Mouse (Mus musculus): Measurements from ENCODE around the gene Areg. TPM values are rescaled to one million over a fixed set of nuclear protein-coding genes. Genes with fewer than 3 reads are reported as not detected.

The Areg gene
- polyA plus RNA-seq, 1 experiment from 2014 or later = 0.27 TPM

GRCm38 (mm10) chr5:91111019-91111418 lies 28.4 kb upstream of the Areg start:
- H3K36me3 ChIP-seq (ENCODE audit: control insufficient read depth, insufficient read depth, low read length) = no peaks in the 10 kb centered on the region
- no peak overlapping the region for H3K27ac ChIP-seq (replicated peaks in 1 of 2; ENCODE audit: control insufficient read depth in 1 of 2, insufficient read depth in 1 of 2, low read depth in 2 of 2, low read length in 2 of 2)
- no peaks in the 10 kb centered on the region for H3K9me3 ChIP-seq (ENCODE audit: control insufficient read depth, low read length)
- peaks cover 2 to 5% of the 10 kb centered on the region in 2 experiments; a peak in 3 of 4 replicates for H3K4me1 ChIP-seq (ENCODE audit: control insufficient read depth in 2 of 2, insufficient read depth in 2 of 2, low read length in 2 of 2)
- 69% methylated on average over 8 of the region's 8 CpGs for whole genome bisulfite sequencing
- ATAC-seq (ENCODE audit: insufficient number of reproducible peaks, insufficient read depth, low FRiP score, low read depth) = no peak
- no peak overlapping the region for H3K9ac ChIP-seq (ENCODE audit: low read length)
- H3K4me2 ChIP-seq (ENCODE audit: low read length) = no peak overlapping the region
- H3K4me3 ChIP-seq (ENCODE audit: control insufficient read depth in 1 of 2, insufficient read depth in 1 of 2, low read depth in 1 of 2, low read length in 2 of 2) = no peak overlapping the region
- H3K27me3 ChIP-seq (ENCODE audit: control insufficient read depth, insufficient read depth, low read length) = no peaks in the 10 kb centered on the region

- Histone ChIP-seq H3K4me2 (ENCODE audit: low read length) (no peak overlapping the region), H3K9me3 (ENCODE audit: control insufficient read depth, low read length) (no peaks in the 10 kb centered on the region), H3K27ac (replicated peaks in 1 of 2; ENCODE audit: control insufficient read depth in 1 of 2, insufficient read depth in 1 of 2, low read depth in 2 of 2, low read length in 2 of 2) (no peak overlapping the region), H3K36me3 (ENCODE audit: control insufficient read depth, insufficient read depth, low read length) (no peaks in the 10 kb centered on the region), H3K4me3 (ENCODE audit: control insufficient read depth in 1 of 2, insufficient read depth in 1 of 2, low read depth in 1 of 2, low read length in 2 of 2) (no peak overlapping the region), H3K27me3 (ENCODE audit: control insufficient read depth, insufficient read depth, low read length) (no peaks in the 10 kb centered on the region), H3K9ac (ENCODE audit: low read length) (no peak overlapping the region), H3K4me1 (ENCODE audit: control insufficient read depth in 2 of 2, insufficient read depth in 2 of 2, low read length in 2 of 2) (peaks cover 2 to 5% of the 10 kb centered on the region in 2 experiments; a peak in 3 of 4 replicates)
- WGBS = 83% methylated on average over 2 of the region's 2 CpGs
- ATAC-seq (ENCODE audit: insufficient number of reproducible peaks, insufficient read depth, low FRiP score, low read depth) = no peak
Measured at GRCm38 (mm10) chr5:91113967-91114366, 25.4 kb upstream of the Areg start.

- WGBS = 74% methylated on average over 1 of the region's 1 CpGs
- Histone ChIP-seq H3K4me2 (ENCODE audit: low read length) (no peak overlapping the region), H3K4me3 (ENCODE audit: control insufficient read depth in 1 of 2, insufficient read depth in 1 of 2, low read depth in 1 of 2, low read length in 2 of 2) (no peak overlapping the region), H3K4me1 (ENCODE audit: control insufficient read depth in 2 of 2, insufficient read depth in 2 of 2, low read length in 2 of 2) (peaks cover 2 to 5% of the 10 kb centered on the region in 2 experiments; a peak in 3 of 4 replicates), H3K27ac (replicated peaks in 1 of 2; ENCODE audit: control insufficient read depth in 1 of 2, insufficient read depth in 1 of 2, low read depth in 2 of 2, low read length in 2 of 2) (no peak overlapping the region), H3K36me3 (ENCODE audit: control insufficient read depth, insufficient read depth, low read length) (no peaks in the 10 kb centered on the region), H3K9ac (ENCODE audit: low read length) (no peak overlapping the region), H3K27me3 (ENCODE audit: control insufficient read depth, insufficient read depth, low read length) (no peaks in the 10 kb centered on the region), H3K9me3 (ENCODE audit: control insufficient read depth, low read length) (no peaks in the 10 kb centered on the region)
- no peak for ATAC-seq (ENCODE audit: insufficient number of reproducible peaks, insufficient read depth, low FRiP score, low read depth)
Measured at GRCm38 (mm10) chr5:91114574-91114973, 24.8 kb upstream of the Areg start.

- H3K4me2 ChIP-seq (ENCODE audit: low read length) = no peak overlapping the region
- H3K9me3 ChIP-seq (ENCODE audit: control insufficient read depth, low read length) = no peaks in the 10 kb centered on the region
- peak overlapping the region; percentile 25 to 51 for H3K27ac ChIP-seq (replicated peaks in 1 of 2; ENCODE audit: control insufficient read depth in 1 of 2, insufficient read depth in 1 of 2, low read depth in 2 of 2, low read length in 2 of 2)
- no peaks in the 10 kb centered on the region for H3K27me3 ChIP-seq (ENCODE audit: control insufficient read depth, insufficient read depth, low read length)
- ATAC-seq (ENCODE audit: insufficient number of reproducible peaks, insufficient read depth, low FRiP score, low read depth) = no peak
- no peak overlapping the region for H3K4me3 ChIP-seq (ENCODE audit: control insufficient read depth in 1 of 2, insufficient read depth in 1 of 2, low read depth in 1 of 2, low read length in 2 of 2)
- no peak overlapping the region for H3K9ac ChIP-seq (ENCODE audit: low read length)
- no peaks in the 10 kb centered on the region for H3K36me3 ChIP-seq (ENCODE audit: control insufficient read depth, insufficient read depth, low read length)
- H3K4me1 ChIP-seq (ENCODE audit: control insufficient read depth in 2 of 2, insufficient read depth in 2 of 2, low read length in 2 of 2) = peaks cover 2 to 9% of the 10 kb centered on the region in 2 experiments
Measured at GRCm38 (mm10) chr5:91118618-91119017, 20.8 kb upstream of the Areg start.

- Histone ChIP-seq H3K4me1 (ENCODE audit: control insufficient read depth in 2 of 2, insufficient read depth in 2 of 2, low read length in 2 of 2) (peaks cover 0 to 4% of the 10 kb centered on the region in 2 experiments; a peak in 1 of 4 replicates), H3K27me3 (ENCODE audit: control insufficient read depth, insufficient read depth, low read length) (no peaks in the 10 kb centered on the region), H3K9me3 (ENCODE audit: control insufficient read depth, low read length) (no peaks in the 10 kb centered on the region), H3K4me2 (ENCODE audit: low read length) (no peak overlapping the region), H3K27ac (replicated peaks in 1 of 2; ENCODE audit: control insufficient read depth in 1 of 2, insufficient read depth in 1 of 2, low read depth in 2 of 2, low read length in 2 of 2) (no peak overlapping the region), H3K9ac (ENCODE audit: low read length) (no peak overlapping the region), H3K4me3 (ENCODE audit: control insufficient read depth in 1 of 2, insufficient read depth in 1 of 2, low read depth in 1 of 2, low read length in 2 of 2) (no peak overlapping the region), H3K36me3 (ENCODE audit: control insufficient read depth, insufficient read depth, low read length) (no peaks in the 10 kb centered on the region)
- ATAC-seq (ENCODE audit: insufficient number of reproducible peaks, insufficient read depth, low FRiP score, low read depth) = no peak
- 57% methylated on average over 4 of the region's 4 CpGs for WGBS
Measured at GRCm38 (mm10) chr5:91123404-91123803, 16.0 kb upstream of the Areg start.

- WGBS = 70% methylated on average over 2 of the region's 2 CpGs
Measured at GRCm38 (mm10) chr5:91124140-91124539, 15.3 kb upstream of the Areg start.

GRCm38 (mm10) chr5:91126623-91127022 lies 12.8 kb upstream of the Areg start:
- Histone ChIP-seq H3K9ac (ENCODE audit: low read length) (no peak overlapping the region), H3K27ac (replicated peaks in 1 of 2; ENCODE audit: control insufficient read depth in 1 of 2, insufficient read depth in 1 of 2, low read depth in 2 of 2, low read length in 2 of 2) (no peak overlapping the region), H3K4me2 (ENCODE audit: low read length) (no peak overlapping the region), H3K9me3 (ENCODE audit: control insufficient read depth, low read length) (no peaks in the 10 kb centered on the region), H3K27me3 (ENCODE audit: control insufficient read depth, insufficient read depth, low read length) (no peaks in the 10 kb centered on the region), H3K4me3 (ENCODE audit: control insufficient read depth in 1 of 2, insufficient read depth in 1 of 2, low read depth in 1 of 2, low read length in 2 of 2) (no peak overlapping the region), H3K36me3 (ENCODE audit: control insufficient read depth, insufficient read depth, low read length) (no peaks in the 10 kb centered on the region), H3K4me1 (ENCODE audit: control insufficient read depth in 2 of 2, insufficient read depth in 2 of 2, low read length in 2 of 2) (peaks cover 0 to under 1% of the 10 kb centered on the region in 2 experiments; a peak in 1 of 4 replicates)
- ATAC-seq (ENCODE audit: insufficient number of reproducible peaks, insufficient read depth, low FRiP score, low read depth) = no peak
- WGBS = 90% methylated on average over 1 of the region's 1 CpGs

More at GRCm38 (mm10) chr5:91124140-91124539, 15.3 kb upstream of the Areg start:
- Histone ChIP-seq H3K9me3 (ENCODE audit: control insufficient read depth, low read length) (no peaks in the 10 kb centered on the region), H3K9ac (ENCODE audit: low read length) (no peak overlapping the region), H3K27ac (replicated peaks in 1 of 2; ENCODE audit: control insufficient read depth in 1 of 2, insufficient read depth in 1 of 2, low read depth in 2 of 2, low read length in 2 of 2) (no peak overlapping the region), H3K36me3 (ENCODE audit: control insufficient read depth, insufficient read depth, low read length) (no peaks in the 10 kb centered on the region), H3K4me3 (ENCODE audit: control insufficient read depth in 1 of 2, insufficient read depth in 1 of 2, low read depth in 1 of 2, low read length in 2 of 2) (no peak overlapping the region), H3K4me1 (ENCODE audit: control insufficient read depth in 2 of 2, insufficient read depth in 2 of 2, low read length in 2 of 2) (peaks cover 0 to 4% of the 10 kb centered on the region in 2 experiments; a peak in 1 of 4 replicates), H3K27me3 (ENCODE audit: control insufficient read depth, insufficient read depth, low read length) (no peaks in the 10 kb centered on the region), H3K4me2 (ENCODE audit: low read length) (no peak overlapping the region)
- no peak for ATAC-seq (ENCODE audit: insufficient number of reproducible peaks, insufficient read depth, low FRiP score, low read depth)

GRCm38 (mm10) chr5:91134961-91135360 lies 4.4 kb upstream of the Areg start:
- peaks cover 0 to 2% of the 10 kb centered on the region in 2 experiments; a peak in 1 of 4 replicates for H3K4me1 ChIP-seq (ENCODE audit: control insufficient read depth in 2 of 2, insufficient read depth in 2 of 2, low read length in 2 of 2)
- WGBS = 0% methylated on average over 1 of the region's 1 CpGs
- ATAC-seq (ENCODE audit: insufficient number of reproducible peaks, insufficient read depth, low FRiP score, low read depth) = no peak
- no peaks in the 10 kb centered on the region for H3K9me3 ChIP-seq (ENCODE audit: control insufficient read depth, low read length)
- no peak overlapping the region for H3K4me3 ChIP-seq (ENCODE audit: control insufficient read depth in 1 of 2, insufficient read depth in 1 of 2, low read depth in 1 of 2, low read length in 2 of 2)
- no peak overlapping the region for H3K27ac ChIP-seq (replicated peaks in 1 of 2; ENCODE audit: control insufficient read depth in 1 of 2, insufficient read depth in 1 of 2, low read depth in 2 of 2, low read length in 2 of 2)
- no peak overlapping the region for H3K9ac ChIP-seq (ENCODE audit: low read length)
- H3K4me2 ChIP-seq (ENCODE audit: low read length) = no peak overlapping the region
- peaks cover under 1% of the 10 kb centered on the region; the same call in 1 of the 2 replicates for H3K27me3 ChIP-seq (ENCODE audit: control insufficient read depth, insufficient read depth, low read length)
- H3K36me3 ChIP-seq (ENCODE audit: control insufficient read depth, insufficient read depth, low read length) = no peaks in the 10 kb centered on the region

All from heart, embryonic 14.5 days (tissue).